Mouse (Mus musculus) forebrain, postnatal 0 days (tissue): Measurements from ENCODE around the gene Metrnl. TPM values are rescaled to one million over a fixed set of nuclear protein-coding genes. Genes with fewer than 3 reads are reported as not detected.

Source experiments
- ATAC-seq: fragments of 200-750 bp; cut with Nextera tagmentation; 2 replicates; pipeline ENCODE4 v1.8.0; 2017; ENCODE audit warnings: mild to moderate bottlenecking, moderate library complexity
- DNase-seq: peaks from one replicate; pipeline ENCODE4 v3.0.0-alpha.2; 2015
- H3K27ac ChIP-seq: fragments of 300-500 bp; sonication (generic); 2 replicates; pipeline ENCODE4 v1.5.1; 2014; ENCODE audit warnings: low read depth, mild to moderate bottlenecking, antibody characterized with exemption, low read length, moderate library complexity, mixed read lengths
- H3K27me3 ChIP-seq: fragments of 300-500 bp; sonication (generic); 2 replicates; pipeline ENCODE4 v1.6.1; 2014; ENCODE audit warnings: mild to moderate bottlenecking, low read length, mixed read lengths; ENCODE audit not compliant: insufficient read depth
- H3K36me3 ChIP-seq: fragments of 300-500 bp; sonication (generic); 2 replicates; pipeline ENCODE4 v1.6.1; 2014; ENCODE audit warnings: mild to moderate bottlenecking, moderate library complexity; ENCODE audit not compliant: insufficient read depth
- H3K4me1 ChIP-seq: fragments of 300-500 bp; sonication (generic); 2 replicates; pipeline ENCODE4 v1.6.1; 2014; ENCODE audit warnings: antibody characterized with exemption; ENCODE audit not compliant: insufficient read depth
- H3K4me2 ChIP-seq: fragments of 300-500 bp; sonication (generic); 2 replicates; pipeline ENCODE4 v1.6.1; 2014; ENCODE audit warnings: low read depth, mild to moderate bottlenecking, moderate library complexity
- H3K4me3 ChIP-seq: fragments of 300-500 bp; sonication (generic); 2 replicates; pipeline ENCODE4 v1.5.1; 2014; ENCODE audit warnings: low read depth, low read length, mixed read lengths
- H3K9ac ChIP-seq: fragments of 300-500 bp; sonication (generic); 2 replicates; pipeline ENCODE4 v1.6.1; 2014; ENCODE audit warnings: mild to moderate bottlenecking
- H3K9me3 ChIP-seq: fragments of 300-500 bp; sonication (generic); 2 replicates; pipeline ENCODE4 v1.6.1; 2016; ENCODE audit warnings: low read length
- CTCF ChIP-seq: sonication (generic); IDR thresholded peaks from 2 replicates; pipeline ENCODE4 v1.5.1; 2016; ENCODE audit warnings: antibody characterized with exemption, control low read depth, low read depth
- WGBS: fragments of 180-500 bp; shearing (Covaris S2); extraction: QIAGEN DNeasy Blood & Tissue Kit; methylation state at CpG from one replicate; pipeline ENCODE4 v1.1.7; 2014; 5-methylcytosine and 5-hydroxymethylcytosine counted together
- polyA plus RNA-seq: library from polyadenylated mRNA; unstranded; fragments of >200 nt; fragmentation: Nextera tagmentation; extraction: Ambion mirVana; gene quantifications from 2 replicates; pipeline ENCODE4 v1.2.1, GENCODE M21; 2015
- total RNA-seq: library from RNA; depleted of rRNA; stranded (reverse); fragments of >200 nt; gene quantifications from 2 replicates; pipeline ENCODE4 v1.2.3, GENCODE M21; 2014

Gene Metrnl
- total and polyA plus RNA-seq, 2 experiments from 2014 or later: 9.3 to 9.6 TPM

DNA sequence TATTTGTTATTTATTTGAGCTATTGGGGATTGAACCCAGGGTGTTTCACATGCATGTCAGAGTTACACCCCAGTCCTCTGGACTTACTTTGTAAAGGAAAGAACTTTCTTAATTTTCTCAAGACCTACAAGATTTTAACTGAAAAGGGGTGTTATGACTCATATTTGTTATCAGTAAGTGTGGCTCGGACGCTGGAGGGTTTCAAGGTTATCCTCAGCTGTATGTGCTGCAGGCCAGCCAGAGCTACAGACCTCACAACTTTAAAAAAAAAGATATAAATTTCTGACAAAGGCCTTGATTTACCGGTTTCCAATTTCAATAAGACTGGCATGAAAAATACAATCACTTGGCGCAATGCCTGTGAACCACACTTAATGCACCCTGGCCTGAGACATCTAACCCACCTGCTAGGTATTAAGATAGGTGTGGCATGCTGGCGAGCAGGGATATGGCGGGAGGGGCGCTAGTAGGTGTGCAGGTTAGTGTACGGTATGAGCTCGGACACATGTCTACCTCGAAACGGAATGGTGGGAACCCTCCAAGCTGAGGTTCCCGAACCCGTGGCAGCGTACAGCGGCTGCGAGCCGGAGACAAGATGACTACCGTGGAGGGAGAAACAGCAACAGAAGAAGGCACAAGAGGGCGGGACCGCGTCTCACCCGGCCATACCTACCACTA lies 28.9 kb upstream of the Metrnl start:
- peak overlapping the region; percentile 70 for H3K9ac ChIP-seq
- no peaks in the 10 kb centered on the region for H3K9me3 ChIP-seq
- peak overlapping the region; percentile 92 for H3K27ac ChIP-seq
- ATAC-seq (peak; percentile 45), DNase-seq (no peak)
- H3K36me3 ChIP-seq: 0 out of 2 replicates have a peak, but pooled peaks cover 4% of the 10 kb centered on the region
- H3K27me3 ChIP-seq: no peaks in the 10 kb centered on the region
- WGBS: 4% methylated on average over 22 of the region's 22 CpGs
- H3K4me3 ChIP-seq: peak overlapping the region; percentile 67
- TF ChIP-seq CTCF: peak; percentile 49
- H3K4me2 ChIP-seq: peak overlapping the region; percentile 64
- H3K4me1 ChIP-seq: peaks cover 6% of the 10 kb centered on the region; the same call in 1 of the 2 replicates

DNA sequence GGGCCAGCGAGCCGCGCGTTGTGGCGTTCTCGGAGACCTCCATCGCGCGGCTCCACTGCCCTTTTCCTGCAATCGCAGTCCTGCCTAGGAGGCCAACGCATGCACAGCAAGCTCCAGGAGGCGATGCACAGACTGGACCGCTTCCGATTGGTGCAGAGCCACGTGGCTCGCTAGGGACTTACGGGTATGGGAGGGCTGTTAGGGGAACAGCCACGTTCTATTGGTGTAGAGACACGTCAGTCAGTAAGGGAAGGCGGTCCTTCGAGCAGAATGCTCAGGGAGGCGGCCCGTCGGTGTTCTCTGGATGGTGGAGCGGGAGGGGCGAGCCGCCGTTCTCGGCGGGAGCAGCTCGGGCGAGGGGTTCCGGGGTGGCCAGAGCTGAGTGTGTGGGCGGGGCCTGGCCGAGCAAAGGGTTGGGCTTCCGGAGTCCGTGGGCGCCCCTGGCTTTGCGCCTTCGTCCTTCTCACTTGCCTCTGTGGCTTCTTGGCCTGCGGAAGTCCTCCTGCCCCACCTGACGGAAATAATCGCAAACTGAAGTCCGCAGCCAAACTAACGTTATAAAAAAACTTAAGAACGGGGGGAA lies 28.3 kb upstream of the Metrnl start, which contains the start of gene B3gntl1:
Gene B3gntl1, minus strand, starts transcription at position 164 of the 583 bp plus-strand sequence.
- Histone ChIP-seq H3K4me1 (peaks cover 6% of the 10 kb centered on the region; the same call in 1 of the 2 replicates), H3K9me3 (no peaks in the 10 kb centered on the region), H3K4me3 (peak within 1 kb of the TSS; percentile 67), H3K9ac (peak within 1 kb of the TSS; percentile 70), H3K4me2 (peak within 1 kb of the TSS; percentile 64), H3K36me3 (0 out of 2 replicates have a peak, but pooled peaks cover 4% of the 10 kb centered on the region), H3K27me3 (no peaks in the 10 kb centered on the region), H3K27ac (peak within 1 kb of the TSS; percentile 92)
- TF ChIP-seq CTCF: no peak; the same call in none of the 2 replicates
- DNase-seq (peak; percentile 100), ATAC-seq (peak; percentile 100)
- under 1% methylated on average over 46 of the region's 46 CpGs for WGBS

DNA sequence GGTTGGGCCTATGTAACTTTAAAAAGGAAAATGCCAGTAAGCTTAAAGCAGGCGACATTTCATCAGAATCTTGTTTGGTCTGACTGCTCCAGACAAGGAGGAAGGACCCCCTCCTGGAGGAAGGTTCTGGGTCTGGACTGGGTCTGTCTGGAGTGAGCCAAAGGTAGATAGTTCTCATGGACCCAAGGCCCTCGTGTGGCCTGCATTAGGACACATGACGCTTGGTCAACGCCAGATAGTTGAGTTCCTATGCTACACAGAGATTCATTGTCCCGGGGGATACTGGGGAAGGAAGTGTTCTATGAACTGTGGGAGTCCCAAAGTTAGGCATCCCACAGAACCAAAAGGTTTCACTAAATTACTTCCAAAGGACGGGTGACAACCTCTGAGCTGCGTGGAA lies 27.7 kb upstream of the Metrnl start:
- ATAC-seq (no peak; the same call in 1 of the 2 replicates), DNase-seq (no peak)
- H3K4me3 ChIP-seq: peak overlapping the region; percentile 67

DNA sequence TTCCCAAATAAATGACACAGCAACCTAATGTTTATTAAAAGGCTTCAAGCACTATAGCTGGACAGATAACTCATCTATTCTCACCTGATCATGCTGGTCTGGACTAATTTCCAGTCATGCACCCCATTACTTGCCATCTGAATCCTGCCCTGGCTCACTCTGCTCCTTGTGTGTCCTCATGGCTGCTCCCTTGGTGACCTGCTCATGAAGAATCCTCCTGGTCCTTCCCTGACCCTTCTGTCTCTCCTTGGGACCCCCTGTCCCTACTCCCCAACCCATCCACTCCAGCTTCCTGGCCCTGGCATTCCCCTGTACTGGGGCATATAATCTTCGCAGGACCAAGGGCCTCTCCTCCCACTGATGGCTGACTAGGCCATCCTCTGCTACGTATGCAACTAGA lies 24.5 kb upstream of the Metrnl start:
- ATAC-seq: no peak
- Histone ChIP-seq H3K27ac (no peak overlapping the region), H3K4me2 (no peak overlapping the region), H3K9ac (no peak overlapping the region), H3K36me3 (no peaks in the 10 kb centered on the region), H3K4me1 (peaks cover 6% of the 10 kb centered on the region; the same call in 1 of the 2 replicates), H3K27me3 (no peaks in the 10 kb centered on the region), H3K9me3 (no peaks in the 10 kb centered on the region), H3K4me3 (no peak overlapping the region)
- TF ChIP-seq CTCF: no peak
- WGBS: 96% methylated on average over 2 of the region's 2 CpGs
- no peak for DNase-seq

More for the DNA sequence above, 27.7 kb upstream of the Metrnl start:
- 0 out of 2 replicates have a peak, but pooled peaks cover 4% of the 10 kb centered on the region for H3K36me3 ChIP-seq
- peak overlapping the region; percentile 92 for H3K27ac ChIP-seq
- peak overlapping the region; percentile 70 for H3K9ac ChIP-seq
- no peaks in the 10 kb centered on the region for H3K27me3 ChIP-seq
- peaks cover 6% of the 10 kb centered on the region; the same call in 1 of the 2 replicates for H3K4me1 ChIP-seq
- peak overlapping the region; percentile 64 for H3K4me2 ChIP-seq
- WGBS: 69% methylated on average over 7 of the region's 7 CpGs
- no peak for TF ChIP-seq CTCF
- H3K9me3 ChIP-seq: no peaks in the 10 kb centered on the region

DNA sequence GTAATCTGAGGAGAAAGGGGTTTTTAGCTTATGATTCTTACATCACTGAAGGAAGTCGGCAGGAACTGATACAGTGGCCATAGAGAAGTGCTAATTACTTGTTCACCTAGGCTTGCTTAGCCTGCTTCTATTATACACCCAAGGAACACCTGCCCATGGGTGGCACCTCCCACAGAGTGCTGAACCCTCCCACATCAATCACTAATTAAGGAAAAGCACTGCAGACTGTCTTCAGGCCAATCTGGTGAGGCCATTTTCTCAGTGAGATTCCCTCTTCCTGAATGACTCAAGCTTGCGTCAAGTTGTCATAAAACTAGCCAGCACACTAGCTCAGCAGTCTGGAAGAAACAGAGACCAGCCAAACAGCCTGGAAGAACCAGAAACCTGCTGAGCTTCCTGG lies 21.8 kb upstream of the Metrnl start:
- no peaks in the 10 kb centered on the region for H3K9me3 ChIP-seq
- ATAC-seq: no peak
- no peak overlapping the region for H3K4me2 ChIP-seq
- 79% methylated on average over 2 of the region's 2 CpGs for WGBS
- DNase-seq: no peak
- no peaks in the 10 kb centered on the region for H3K36me3 ChIP-seq
- no peak overlapping the region for H3K4me3 ChIP-seq
- no peak overlapping the region for H3K9ac ChIP-seq
- no peaks in the 10 kb centered on the region for H3K27me3 ChIP-seq
- TF ChIP-seq CTCF: no peak
- H3K27ac ChIP-seq: no peak overlapping the region
- no peaks in the 10 kb centered on the region for H3K4me1 ChIP-seq

DNA sequence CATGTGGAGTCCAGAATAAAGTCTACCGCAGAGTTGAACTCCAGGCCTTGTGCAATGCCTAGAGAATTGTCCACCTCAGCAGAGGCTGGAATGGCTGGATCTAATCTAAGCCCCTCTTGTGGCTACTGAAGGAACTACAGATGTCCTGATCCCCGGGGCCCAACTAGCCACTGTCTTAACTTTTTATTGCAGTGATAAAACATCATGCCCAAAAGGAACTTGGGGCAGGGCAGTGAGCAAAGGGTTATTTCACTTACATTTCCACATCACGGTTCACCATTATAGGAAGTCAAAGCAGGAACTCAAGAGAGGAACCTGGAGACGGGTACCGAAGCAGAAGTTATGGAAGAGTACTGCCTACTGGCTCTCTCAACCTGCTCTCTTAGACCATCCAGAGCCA lies 20.6 kb upstream of the Metrnl start:
- peak; percentile 23; the same call in 1 of the 2 replicates for TF ChIP-seq CTCF

DNA sequence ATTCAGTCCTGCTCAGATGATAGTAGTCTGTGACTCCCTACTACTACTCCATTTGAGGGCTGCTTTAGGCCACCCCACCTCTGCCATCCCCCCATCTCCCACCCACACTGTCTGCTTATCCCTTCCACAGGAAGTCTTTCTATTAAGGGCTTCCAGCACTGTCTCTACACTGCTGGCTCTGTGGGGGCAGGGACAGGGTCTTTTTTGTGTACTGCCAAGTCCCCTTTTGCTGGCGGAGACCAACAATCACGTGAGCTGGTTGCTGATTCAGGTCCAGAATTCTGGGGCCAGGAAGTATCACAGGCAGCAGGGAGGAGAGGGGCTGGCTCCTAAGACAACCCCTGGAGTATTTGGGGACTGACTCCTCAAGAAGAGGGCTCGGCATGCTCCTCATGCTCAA lies 18.1 kb upstream of the Metrnl start:
- no peak overlapping the region for H3K9ac ChIP-seq
- no peaks in the 10 kb centered on the region for H3K36me3 ChIP-seq
- H3K4me3 ChIP-seq: no peak overlapping the region
- H3K27ac ChIP-seq: peak overlapping the region; percentile 50; the same call in 1 of the 2 replicates
- no peak for TF ChIP-seq CTCF
- ATAC-seq (peak; percentile 77), DNase-seq (peak; percentile 49)
- H3K4me2 ChIP-seq: no peak overlapping the region
- no peaks in the 10 kb centered on the region for H3K9me3 ChIP-seq
- WGBS: 33% methylated on average over 3 of the region's 3 CpGs
- H3K4me1 ChIP-seq: no peaks in the 10 kb centered on the region
- H3K27me3 ChIP-seq: no peaks in the 10 kb centered on the region

More for the DNA sequence above, 20.6 kb upstream of the Metrnl start:
- no peak for ATAC-seq
- H3K4me1 ChIP-seq: no peaks in the 10 kb centered on the region
- no peaks in the 10 kb centered on the region for H3K36me3 ChIP-seq
- no peak overlapping the region for H3K27ac ChIP-seq
- no peaks in the 10 kb centered on the region for H3K27me3 ChIP-seq
- no peak for DNase-seq
- H3K9ac ChIP-seq: no peak overlapping the region
- no peaks in the 10 kb centered on the region for H3K9me3 ChIP-seq
- no peak overlapping the region for H3K4me3 ChIP-seq
- WGBS: 78% methylated on average over 5 of the region's 5 CpGs
- H3K4me2 ChIP-seq: no peak overlapping the region
